Mouse (Mus musculus) MEL (cell line): ENCODE results near the gene Ergic1. TPM values are rescaled to one million over a fixed set of nuclear protein-coding genes. Genes with fewer than 3 reads are reported as not detected.
A peak's percentile ranks its signal among the peaks of the same experiment; 100 is the strongest.

Source experiments
- DNase-seq: peaks from one replicate; pipeline ENCODE4 v3.0.0; 2011; ENCODE audit warnings: low read depth, low spot score
- H3K27ac ChIP-seq: 2 replicates; pipeline ENCODE4 v1.5.1; 2012; ENCODE audit warnings: low read depth, mild to moderate bottlenecking, control low read depth, low read length, moderate library complexity; ENCODE audit not compliant: control insufficient read depth
- H3K27me3 ChIP-seq, 2 experiments: fragments of 150-350 bp in 1 of 2; sonication (generic) in 1 of 2; 2 replicates each; pipeline ENCODE4 v1.6.1; 2012; ENCODE audit warnings: low read length in 2 of 2, mild to moderate bottlenecking in 2 of 2, improper control_type of control experiment in 1 of 2, moderate library complexity in 1 of 2; ENCODE audit not compliant: insufficient read depth in 2 of 2, control insufficient read depth in 1 of 2
- H3K36me3 ChIP-seq, 2 experiments: 2 replicates each; pipeline ENCODE4 v1.6.1; 2012 to 2014; ENCODE audit warnings: low read length in 2 of 2, improper control_type of control experiment in 1 of 2, inconsistent platforms in 1 of 2, mild to moderate bottlenecking in 1 of 2; ENCODE audit not compliant: insufficient read depth in 2 of 2, control insufficient read depth in 1 of 2
- H3K4me1 ChIP-seq, 2 experiments: fragments of 150-350 bp in 1 of 2; sonication (generic) in 1 of 2; 2 replicates each; pipeline ENCODE4 v1.6.1; 2012; ENCODE audit warnings: low read length in 2 of 2, improper control_type of control experiment in 1 of 2, mild to moderate bottlenecking in 1 of 2; ENCODE audit not compliant: insufficient read depth in 2 of 2, control insufficient read depth in 1 of 2
- H3K4me3 ChIP-seq, 2 experiments: fragments of 150-350 bp in 1 of 2; sonication (generic) in 1 of 2; 2 replicates each; pipeline ENCODE4 v1.5.1; 2012; ENCODE audit warnings: low read depth in 2 of 2, low read length in 2 of 2, mild to moderate bottlenecking in 2 of 2, moderate library complexity in 2 of 2, control low read depth in 1 of 2, improper control_type of control experiment in 1 of 2; ENCODE audit not compliant: control insufficient read depth in 1 of 2, insufficient read depth in 1 of 2
- H3K79me2 ChIP-seq: 2 replicates; pipeline ENCODE4 v1.6.1; 2012; ENCODE audit warnings: mild to moderate bottlenecking, low read length, moderate library complexity; ENCODE audit not compliant: control insufficient read depth, poor library complexity, insufficient read depth
- H3K9ac ChIP-seq: 2 replicates; pipeline ENCODE4 v1.6.1; 2012; ENCODE audit warnings: low read depth, mild to moderate bottlenecking, control low read depth, low read length, moderate library complexity; ENCODE audit not compliant: control insufficient read depth, poor library complexity, severe bottlenecking
- H3K9me3 ChIP-seq: fragments of 150-350 bp; sonication (generic); replicated peaks from 2 replicates; pipeline ENCODE4 v1.6.1; 2012; ENCODE audit warnings: mild to moderate bottlenecking, low read length, improper control_type of control experiment, moderate library complexity; ENCODE audit not compliant: insufficient read depth
- BHLHE40 ChIP-seq: IDR thresholded peaks from 2 replicates; pipeline ENCODE4 v1.6.1; 2012; ENCODE audit warnings: low read depth, mild to moderate bottlenecking, inconsistent platforms, low read length, improper control_type of control experiment, borderline replicate concordance
- CHD1 ChIP-seq: IDR thresholded peaks from 2 replicates; pipeline ENCODE4 v1.6.1; 2012; ENCODE audit warnings: low read depth, mild to moderate bottlenecking, inconsistent platforms, low read length, improper control_type of control experiment
- E2F4 ChIP-seq: IDR thresholded peaks from 2 replicates; pipeline ENCODE4 v1.6.1; 2011; ENCODE audit warnings: low read depth, low read length, improper control_type of control experiment, borderline replicate concordance
- ELF1 ChIP-seq: IDR thresholded peaks from 2 replicates; pipeline ENCODE4 v1.6.1; 2014; ENCODE audit warnings: low read depth, mild to moderate bottlenecking, inconsistent platforms, low read length, improper control_type of control experiment, moderate library complexity
- EP300 ChIP-seq, 2 experiments: IDR thresholded peaks; 2 replicates each; pipeline ENCODE4 v1.6.1; 2011; ENCODE audit warnings: improper control_type of control experiment in 2 of 2, low read length in 2 of 2, low read depth in 1 of 2, mild to moderate bottlenecking in 1 of 2
- ETS1 ChIP-seq: IDR thresholded peaks from 2 replicates; pipeline ENCODE4 v1.6.1; 2012; ENCODE audit warnings: low read depth, mild to moderate bottlenecking, inconsistent platforms, low read length, improper control_type of control experiment, moderate library complexity
- GATA1 ChIP-seq: IDR thresholded peaks from 2 replicates; pipeline ENCODE4 v1.6.1; 2011; ENCODE audit warnings: low read depth, low read length, improper control_type of control experiment
- HCFC1 ChIP-seq: IDR thresholded peaks from 2 replicates; pipeline ENCODE4 v1.6.1; 2012; ENCODE audit warnings: low read depth, mild to moderate bottlenecking, inconsistent platforms, low read length, improper control_type of control experiment, moderate library complexity
- KAT2A ChIP-seq: conservative IDR thresholded peaks from 2 replicates; pipeline ENCODE4 v1.6.1; 2012; ENCODE audit warnings: low read depth, low read length, improper control_type of control experiment, inconsistent platforms
- MAFK ChIP-seq: IDR thresholded peaks from 2 replicates; pipeline ENCODE4 v1.6.1; 2011; ENCODE audit warnings: low read depth, mild to moderate bottlenecking, low read length, improper control_type of control experiment, borderline replicate concordance
- MAZ ChIP-seq: IDR thresholded peaks from 2 replicates; pipeline ENCODE4 v1.6.1; 2012; ENCODE audit warnings: low read depth, mild to moderate bottlenecking, inconsistent platforms, low read length, improper control_type of control experiment
- MXI1 ChIP-seq: IDR thresholded peaks from 2 replicates; pipeline ENCODE4 v1.6.1; 2011; ENCODE audit warnings: mild to moderate bottlenecking, low read depth, low read length, improper control_type of control experiment
- MYC ChIP-seq: IDR thresholded peaks from 2 replicates; pipeline ENCODE4 v1.6.1; 2011; ENCODE audit warnings: low read depth, mild to moderate bottlenecking, low read length, improper control_type of control experiment, moderate library complexity
- NELFE ChIP-seq: IDR thresholded peaks from 2 replicates; pipeline ENCODE4 v1.6.1; 2011; ENCODE audit warnings: low read depth, low read length, improper control_type of control experiment
- NRF1 ChIP-seq: IDR thresholded peaks from 2 replicates; pipeline ENCODE4 v1.6.1; 2014; ENCODE audit warnings: low read depth, mild to moderate bottlenecking, inconsistent platforms, low read length, improper control_type of control experiment, moderate library complexity; ENCODE audit not compliant: poor library complexity, insufficient read depth, severe bottlenecking
- POLR2AphosphoS5 ChIP-seq: IDR thresholded peaks from 2 replicates; pipeline ENCODE4 v1.6.1; 2012; ENCODE audit warnings: low read depth, borderline replicate concordance, mild to moderate bottlenecking, inconsistent platforms, low read length, moderate library complexity, mixed read lengths
- RCOR1 ChIP-seq: IDR thresholded peaks from 2 replicates; pipeline ENCODE4 v1.6.1; 2012; ENCODE audit warnings: low read depth, mild to moderate bottlenecking, inconsistent platforms, low read length, improper control_type of control experiment
- SIN3A ChIP-seq: IDR thresholded peaks from 2 replicates; pipeline ENCODE4 v1.6.1; 2012; ENCODE audit warnings: low read length, improper control_type of control experiment, inconsistent platforms
- TCF12 ChIP-seq: IDR thresholded peaks from 2 replicates; pipeline ENCODE4 v1.6.1; 2014; ENCODE audit warnings: low read depth, mild to moderate bottlenecking, inconsistent platforms, low read length, improper control_type of control experiment, moderate library complexity
- UBTF ChIP-seq: IDR thresholded peaks from 2 replicates; pipeline ENCODE4 v1.6.1; 2012; ENCODE audit warnings: low read depth, mild to moderate bottlenecking, inconsistent platforms, low read length, improper control_type of control experiment, moderate library complexity, borderline replicate concordance; ENCODE audit not compliant: insufficient read depth
- USF1 ChIP-seq: IDR thresholded peaks from 2 replicates; pipeline ENCODE4 v1.6.1; 2014; ENCODE audit warnings: low read depth, mild to moderate bottlenecking, inconsistent platforms, low read length, improper control_type of control experiment, moderate library complexity
- USF2 ChIP-seq, 2 experiments: IDR thresholded peaks; 2 replicates each; pipeline ENCODE4 v1.6.1; 2011 to 2012; ENCODE audit warnings: improper control_type of control experiment in 2 of 2, low read length in 2 of 2, borderline replicate concordance in 1 of 2, inconsistent platforms in 1 of 2, low read depth in 1 of 2, mild to moderate bottlenecking in 1 of 2; ENCODE audit not compliant: insufficient read depth in 1 of 2
- ZC3H11A ChIP-seq: IDR thresholded peaks from 2 replicates; pipeline ENCODE4 v1.6.1; 2012; ENCODE audit warnings: low read depth, mild to moderate bottlenecking, inconsistent platforms, low read length, improper control_type of control experiment
- ZKSCAN1 ChIP-seq: IDR thresholded peaks from 2 replicates; pipeline ENCODE4 v1.6.1; 2012; ENCODE audit warnings: low read depth, mild to moderate bottlenecking, inconsistent platforms, low read length, improper control_type of control experiment, moderate library complexity
- ZMIZ1 ChIP-seq: IDR thresholded peaks from 2 replicates; pipeline ENCODE4 v1.6.1; 2012; ENCODE audit warnings: low read depth, mild to moderate bottlenecking, inconsistent platforms, low read length, improper control_type of control experiment, moderate library complexity
- polyA plus RNA-seq, 2 experiments: library from polyadenylated mRNA; stranded (reverse) in 1 of 2; unstranded in 1 of 2; fragments of >175 nt in 1 of 2; fragments of >200 nt in 1 of 2; gene quantifications; 2 replicates each; pipeline versions ENCODE4 v1.2.1 to v1.2.4; 2012; ENCODE audit warnings: low replicate concordance in 2 of 2, low read depth in 1 of 2; ENCODE audit not compliant: insufficient read length in 2 of 2, insufficient read depth in 1 of 2, missing spikeins in 1 of 2
- total RNA-seq: library from RNA; depleted of rRNA; stranded (reverse); fragments of 300-350 nt; gene quantifications from 2 replicates; pipeline ENCODE4 v1.2.3, GENCODE M21; 2012

Gene Ergic1
- total and polyA plus RNA-seq, 3 experiments: 78.5 to 730 (median 95.6) TPM

DNA sequence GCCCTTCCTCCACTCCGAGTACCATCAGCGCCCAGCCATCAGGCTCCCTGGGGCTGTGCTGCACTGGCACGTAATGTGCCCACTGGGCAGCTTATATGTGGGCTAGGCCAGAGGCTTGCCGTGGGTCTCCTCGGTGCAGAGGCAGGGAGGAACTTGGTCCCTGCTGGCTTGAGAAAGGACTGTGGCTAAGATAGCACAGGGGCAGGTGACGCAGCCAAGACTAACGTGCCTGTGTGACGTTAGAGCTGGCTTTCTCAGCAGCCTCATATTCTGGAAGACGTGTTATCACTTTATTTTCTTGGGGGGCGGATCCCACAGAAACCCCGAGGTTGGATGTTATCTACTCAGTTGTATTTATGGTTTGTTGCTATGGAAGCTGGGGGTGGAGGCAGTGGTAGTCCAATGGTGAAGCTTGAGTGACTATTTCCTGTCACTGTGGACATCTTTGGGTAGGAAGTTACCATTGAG is 9.4 kb downstream of the Ergic1 start:
- Histone ChIP-seq H3K36me3 (peaks cover 0 to 9% of the 10 kb centered on the region in 2 experiments; a peak in 3 of 4 replicates), H3K9me3 (no peaks in the 10 kb centered on the region), H3K79me2 (peaks cover 12% of the 10 kb centered on the region), H3K4me1 (peaks cover 0 to 12% of the 10 kb centered on the region in 2 experiments), H3K27me3 (no peaks in the 10 kb centered on the region), H3K4me3 (no peak overlapping the region), H3K9ac (no peak overlapping the region), H3K27ac (peak overlapping the region; percentile 47)
- TF ChIP-seq MAFK (0 out of 2 replicates have a peak, but pooled peaks have one; percentile 29), ELF1 (peak; percentile 26; the same call in 1 of the 2 replicates), HCFC1 (0 out of 2 replicates have a peak, but pooled peaks have one; percentile 42), USF2 (IDR thresholded peaks at IDR 0.05; ENCODE audit: borderline replicate concordance in 1 of 2, insufficient read depth in 1 of 2, low read depth in 1 of 2, low read length in 2 of 2) (no peak), NELFE (no peak), MYC (no peak), ETS1 (peak; percentile 94), ZMIZ1 (no peak), EP300 (IDR thresholded peaks at IDR 0.05; ENCODE audit: low read depth in 1 of 2, low read length in 2 of 2) (peak; percentile 9 to 54; a peak in 1 of 4 replicates), USF1 (0 out of 2 replicates have a peak, but pooled peaks have one; percentile 44), ZC3H11A (no peak), NRF1 (no peak), BHLHE40 (peak; percentile 88), ZKSCAN1 (no peak), SIN3A (peak; percentile 92), MXI1 (peak; percentile 80; the same call in 1 of the 2 replicates), UBTF (no peak), E2F4 (no peak), POLR2AphosphoS5 (no peak), RCOR1 (peak; percentile 60), CHD1 (no peak), GATA1 (peak; percentile 49), MAZ (peak; percentile 62; the same call in 1 of the 2 replicates), KAT2A (no peak), TCF12 (peak; percentile 34; the same call in 1 of the 2 replicates)
- DNase-seq: peak; percentile 71
